Mouse (Mus musculus) embryonic facial prominence, embryonic 12.5 days (tissue): Measurements from ENCODE around the gene Ch25h. TPM values are rescaled to one million over a fixed set of nuclear protein-coding genes. Genes with fewer than 3 reads are reported as not detected.

Experiments used
- ATAC-seq: fragments of 200-750 bp; cut with Nextera tagmentation; 2 replicates; pipeline ENCODE4 v1.8.0; 2017; ENCODE audit not compliant: insufficient number of reproducible peaks, insufficient read depth, low FRiP score, low TSS enrichment
- H3K27ac ChIP-seq: fragments of 300-500 bp; sonication (generic); 2 replicates; pipeline ENCODE4 v1.5.1; 2016; ENCODE audit warnings: mild to moderate bottlenecking
- H3K27me3 ChIP-seq: fragments of 300-500 bp; sonication (generic); 2 replicates; pipeline ENCODE4 v1.6.1; 2016; ENCODE audit warnings: mild to moderate bottlenecking, moderate library complexity
- H3K36me3 ChIP-seq: fragments of 300-500 bp; sonication (generic); 2 replicates; pipeline ENCODE4 v1.6.1; 2016; ENCODE audit warnings: mild to moderate bottlenecking
- H3K4me1 ChIP-seq: fragments of 300-500 bp; sonication (generic); 2 replicates; pipeline ENCODE4 v1.6.1; 2016
- H3K4me2 ChIP-seq: fragments of 300-500 bp; sonication (generic); replicated peaks from 2 replicates; pipeline ENCODE4 v1.6.1; 2016; ENCODE audit warnings: mild to moderate bottlenecking, moderate library complexity
- H3K4me3 ChIP-seq: fragments of 300-500 bp; sonication (generic); 2 replicates; pipeline ENCODE4 v1.5.1; 2016; ENCODE audit warnings: mild to moderate bottlenecking
- H3K9ac ChIP-seq: fragments of 300-500 bp; sonication (generic); 2 replicates; pipeline ENCODE4 v1.6.1; 2016; ENCODE audit warnings: mild to moderate bottlenecking, moderate library complexity
- H3K9me3 ChIP-seq: fragments of 300-500 bp; sonication (generic); 2 replicates; pipeline ENCODE4 v1.6.1; 2016; ENCODE audit warnings: mild to moderate bottlenecking, moderate library complexity
- WGBS: fragments of 180-500 bp; shearing (Covaris S2); methylation state at CpG from one replicate; pipeline ENCODE4 v1.1.7; 2016; 5-methylcytosine and 5-hydroxymethylcytosine counted together
- polyA plus RNA-seq: library from polyadenylated mRNA; unstranded; fragments of >200 nt; fragmentation: Nextera tagmentation; extraction: Ambion mirVana; gene quantifications from 2 replicates; pipeline ENCODE4 v1.2.1, GENCODE M21; 2016

Gene Ch25h
- polyA plus RNA-seq = 2.4 and 4.1 TPM in 2 replicates

GRCm38 (mm10) chr19:34474991-34475971, at the start of gene Ch25h:
TSS of gene Ch25h (minus strand) at chr19:34475164.
- Histone ChIP-seq H3K27me3 (peaks cover 25% of the 10 kb centered on the region), H3K36me3 (no peaks in the 10 kb centered on the region), H3K27ac (no peak within 1 kb of the TSS), H3K4me2 (peak within 1 kb of the TSS; percentile 83), H3K4me3 (peak within 1 kb of the TSS; percentile 47), H3K9ac (peak within 1 kb of the TSS; percentile 35), H3K9me3 (no peaks in the 10 kb centered on the region), H3K4me1 (peaks cover 13% of the 10 kb centered on the region)
- ATAC-seq = 0 out of 2 replicates have a peak, but pooled peaks have one; percentile 35
- 2% methylated on average over 35 of the region's 35 CpGs for WGBS

- no peak overlapping the region for H3K4me2 ChIP-seq
Measured at GRCm38 (mm10) chr19:34524646-34525045, 49.7 kb upstream of the Ch25h start.

GRCm38 (mm10) chr19:34523106-34523725, 48.3 kb upstream of the Ch25h start:
- no peak overlapping the region for H3K27ac ChIP-seq
- H3K9me3 ChIP-seq = no peaks in the 10 kb centered on the region
- peaks cover 14% of the 10 kb centered on the region; the same call in 1 of the 2 replicates for H3K36me3 ChIP-seq
- no peak for ATAC-seq
- no peaks in the 10 kb centered on the region for H3K27me3 ChIP-seq
- H3K4me1 ChIP-seq = peaks cover 14% of the 10 kb centered on the region
- H3K4me3 ChIP-seq = no peak overlapping the region
- H3K4me2 ChIP-seq = no peak overlapping the region
- WGBS = 73% methylated on average over 12 of the region's 12 CpGs
- no peak overlapping the region for H3K9ac ChIP-seq

More at GRCm38 (mm10) chr19:34524646-34525045, 49.7 kb upstream of the Ch25h start:
- Histone ChIP-seq H3K4me3 (no peak overlapping the region), H3K27ac (no peak overlapping the region), H3K9ac (no peak overlapping the region), H3K9me3 (no peaks in the 10 kb centered on the region), H3K36me3 (peaks cover 3% of the 10 kb centered on the region; the same call in 1 of the 2 replicates), H3K27me3 (no peaks in the 10 kb centered on the region), H3K4me1 (peaks cover 14% of the 10 kb centered on the region)
- ATAC-seq = no peak
- WGBS = 47% methylated on average over 9 of the region's 9 CpGs

GRCm38 (mm10) chr19:34521978-34522377, 47.0 kb upstream of the Ch25h start:
- WGBS = 81% methylated on average over 1 of the region's 1 CpGs
- H3K27me3 ChIP-seq = no peaks in the 10 kb centered on the region
- H3K9me3 ChIP-seq = no peaks in the 10 kb centered on the region
- H3K4me1 ChIP-seq = peaks cover 14% of the 10 kb centered on the region
- H3K9ac ChIP-seq = no peak overlapping the region
- no peak overlapping the region for H3K4me2 ChIP-seq
- H3K4me3 ChIP-seq = no peak overlapping the region
- ATAC-seq = no peak
- H3K27ac ChIP-seq = no peak overlapping the region
- H3K36me3 ChIP-seq = peaks cover 14% of the 10 kb centered on the region; the same call in 1 of the 2 replicates

- no peak for ATAC-seq
- WGBS = 66% methylated on average over 2 of the region's 2 CpGs
- no peaks in the 10 kb centered on the region for H3K27me3 ChIP-seq
- H3K36me3 ChIP-seq = peaks cover 14% of the 10 kb centered on the region; the same call in 1 of the 2 replicates
- no peak overlapping the region for H3K4me3 ChIP-seq
- no peaks in the 10 kb centered on the region for H3K9me3 ChIP-seq
- no peak overlapping the region for H3K4me2 ChIP-seq
- H3K4me1 ChIP-seq = peaks cover 12% of the 10 kb centered on the region
- no peak overlapping the region for H3K27ac ChIP-seq
- H3K9ac ChIP-seq = no peak overlapping the region
Measured at GRCm38 (mm10) chr19:34521361-34521760, 46.4 kb upstream of the Ch25h start.

- Histone ChIP-seq H3K9ac (no peak overlapping the region), H3K27ac (no peak overlapping the region), H3K27me3 (no peaks in the 10 kb centered on the region), H3K9me3 (no peaks in the 10 kb centered on the region), H3K4me3 (no peak overlapping the region), H3K4me1 (peaks cover 7% of the 10 kb centered on the region), H3K36me3 (peaks cover 14% of the 10 kb centered on the region; the same call in 1 of the 2 replicates), H3K4me2 (no peak overlapping the region)
- WGBS = 77% methylated on average over 4 of the region's 4 CpGs
- no peak for ATAC-seq
Measured at GRCm38 (mm10) chr19:34520051-34520450, 45.1 kb upstream of the Ch25h start.

GRCm38 (mm10) chr19:34519646-34520045, 44.7 kb upstream of the Ch25h start:
- Histone ChIP-seq H3K4me3 (no peak overlapping the region), H3K9ac (no peak overlapping the region), H3K27ac (no peak overlapping the region), H3K9me3 (no peaks in the 10 kb centered on the region), H3K4me1 (peaks cover 4% of the 10 kb centered on the region), H3K27me3 (no peaks in the 10 kb centered on the region), H3K4me2 (no peak overlapping the region), H3K36me3 (peaks cover 14% of the 10 kb centered on the region; the same call in 1 of the 2 replicates)
- WGBS = 85% methylated on average over 3 of the region's 3 CpGs
- ATAC-seq = no peak

GRCm38 (mm10) chr19:34518786-34519185, 43.8 kb upstream of the Ch25h start:
- no peak for ATAC-seq
- WGBS = 64% methylated on average over 3 of the region's 3 CpGs
- Histone ChIP-seq H3K9me3 (no peaks in the 10 kb centered on the region), H3K9ac (no peak overlapping the region), H3K4me1 (no peaks in the 10 kb centered on the region), H3K27me3 (no peaks in the 10 kb centered on the region), H3K36me3 (peaks cover 14% of the 10 kb centered on the region; the same call in 1 of the 2 replicates), H3K4me3 (no peak overlapping the region), H3K4me2 (no peak overlapping the region), H3K27ac (no peak overlapping the region)

- Histone ChIP-seq H3K27me3 (no peaks in the 10 kb centered on the region), H3K4me2 (no peak overlapping the region), H3K9ac (no peak overlapping the region), H3K9me3 (no peaks in the 10 kb centered on the region), H3K36me3 (peaks cover 14% of the 10 kb centered on the region; the same call in 1 of the 2 replicates), H3K4me3 (no peak overlapping the region), H3K27ac (no peak overlapping the region), H3K4me1 (no peaks in the 10 kb centered on the region)
- 92% methylated on average over 13 of the region's 13 CpGs for WGBS
- ATAC-seq = no peak
Measured at GRCm38 (mm10) chr19:34517812-34518594, 43.0 kb upstream of the Ch25h start.

GRCm38 (mm10) chr19:34517197-34517596, 42.2 kb upstream of the Ch25h start:
- no peaks in the 10 kb centered on the region for H3K4me1 ChIP-seq
- H3K27ac ChIP-seq = no peak overlapping the region
- H3K27me3 ChIP-seq = no peaks in the 10 kb centered on the region
- no peak for ATAC-seq
- 92% methylated on average over 3 of the region's 3 CpGs for WGBS
- H3K36me3 ChIP-seq = peaks cover 14% of the 10 kb centered on the region; the same call in 1 of the 2 replicates
- no peak overlapping the region for H3K9ac ChIP-seq
- no peaks in the 10 kb centered on the region for H3K9me3 ChIP-seq
- H3K4me3 ChIP-seq = no peak overlapping the region
- no peak overlapping the region for H3K4me2 ChIP-seq

- no peak overlapping the region for H3K27ac ChIP-seq
- H3K36me3 ChIP-seq = peaks cover 14% of the 10 kb centered on the region; the same call in 1 of the 2 replicates
- ATAC-seq = no peak
- no peaks in the 10 kb centered on the region for H3K9me3 ChIP-seq
- no peaks in the 10 kb centered on the region for H3K27me3 ChIP-seq
- no peak overlapping the region for H3K9ac ChIP-seq
- 78% methylated on average over 2 of the region's 2 CpGs for WGBS
- no peak overlapping the region for H3K4me2 ChIP-seq
- no peak overlapping the region for H3K4me3 ChIP-seq
- H3K4me1 ChIP-seq = no peaks in the 10 kb centered on the region
Measured at GRCm38 (mm10) chr19:34516346-34516745, 41.4 kb upstream of the Ch25h start.
